Mouse (Mus musculus) adrenal gland, adult 8-10 months (tissue): ENCODE measurements around the gene Lsm3. TPM values are rescaled to one million over a fixed set of nuclear protein-coding genes. Genes with fewer than 3 reads are reported as not detected.
A peak's percentile ranks its signal among the peaks of the same experiment; 100 is the strongest.

Experiments
- DNase-seq: peaks from one replicate; pipeline ENCODE4 v3.0.0; 2022
- total RNA-seq, 4 experiments: library from RNA; stranded (reverse); gene quantifications; 2 replicates each; pipeline ENCODE4 v1.2.4; 2022

Lsm3 gene
- total RNA-seq, 4 experiments from 2014 or later = 29.6 to 42.9 (median 37.4) TPM

GRCm38 (mm10) chr6:91510211-91510610 lies 5.5 kb upstream of the Lsm3 start:
- no peak for DNase-seq

- no peak for DNase-seq
Measured at GRCm38 (mm10) chr6:91514135-91514534, 1.6 kb upstream of the Lsm3 start.

GRCm38 (mm10) chr6:91514737-91515362 lies 878 bp upstream of the Lsm3 start:
- no peak for DNase-seq

- no peak for DNase-seq
Measured at GRCm38 (mm10) chr6:91518454-91519020, 2.8 kb downstream of the Lsm3 start.

GRCm38 (mm10) chr6:91522816-91523215 lies 7.1 kb downstream of the Lsm3 start:
- no peak for DNase-seq

GRCm38 (mm10) chr6:91525544-91525943 lies 9.8 kb downstream of the Lsm3 start:
- no peak for DNase-seq

GRCm38 (mm10) chr6:91527227-91527860 lies 11.6 kb downstream of the Lsm3 start:
- DNase-seq = no peak

GRCm38 (mm10) chr6:91528265-91528664 lies 12.5 kb downstream of the Lsm3 start:
- peak; percentile 29 for DNase-seq

GRCm38 (mm10) chr6:91530673-91531072 lies 14.9 kb downstream of the Lsm3 start:
- no peak for DNase-seq

- no peak for DNase-seq
Measured at GRCm38 (mm10) chr6:91531276-91531675, 15.5 kb downstream of the Lsm3 start.

GRCm38 (mm10) chr6:91532661-91533060 lies 16.9 kb downstream of the Lsm3 start:
- DNase-seq = no peak

GRCm38 (mm10) chr6:91533359-91533758 lies 17.6 kb downstream of the Lsm3 start:
- DNase-seq = no peak

GRCm38 (mm10) chr6:91533771-91534170 lies 18.0 kb downstream of the Lsm3 start:
- no peak for DNase-seq

GRCm38 (mm10) chr6:91534268-91534667 lies 18.5 kb downstream of the Lsm3 start:
- no peak for DNase-seq

- no peak for DNase-seq
Measured at GRCm38 (mm10) chr6:91535231-91535630, 19.5 kb downstream of the Lsm3 start.

- no peak for DNase-seq
Measured at GRCm38 (mm10) chr6:91536047-91536765, 20.5 kb downstream of the Lsm3 start.

- DNase-seq = no peak
Measured at GRCm38 (mm10) chr6:91541276-91541675, 25.5 kb downstream of the Lsm3 start.

GRCm38 (mm10) chr6:91543056-91543455 lies 27.3 kb downstream of the Lsm3 start:
- no peak for DNase-seq

- DNase-seq = no peak
Measured at GRCm38 (mm10) chr6:91546241-91546884, 30.6 kb downstream of the Lsm3 start.

GRCm38 (mm10) chr6:91547313-91547712 lies 31.6 kb downstream of the Lsm3 start:
- DNase-seq = no peak

GRCm38 (mm10) chr6:91549621-91550020 lies 33.9 kb downstream of the Lsm3 start:
- no peak for DNase-seq

GRCm38 (mm10) chr6:91551671-91552070 lies 35.9 kb downstream of the Lsm3 start:
- DNase-seq = no peak

- DNase-seq = no peak
Measured at GRCm38 (mm10) chr6:91552693-91553092, 37.0 kb downstream of the Lsm3 start.
